Mouse (Mus musculus): ENCODE measurements around the gene Upk1b.
"Not testable (repeated sequence)": the region's sequence is repeated elsewhere in the genome, so short reads cannot be mapped to it uniquely, and the experiment has no call there.

Upk1b gene

GRCm38 (mm10) chr16:38800091-38800490 lies at the start of gene Upk1b:
TSS of gene Upk1b (minus strand) at chr16:38800328.
- no peak for DNase-seq (ENCODE audit: inconsistent age in 2 of 2, low spot score in 1 of 2)

DNA sequence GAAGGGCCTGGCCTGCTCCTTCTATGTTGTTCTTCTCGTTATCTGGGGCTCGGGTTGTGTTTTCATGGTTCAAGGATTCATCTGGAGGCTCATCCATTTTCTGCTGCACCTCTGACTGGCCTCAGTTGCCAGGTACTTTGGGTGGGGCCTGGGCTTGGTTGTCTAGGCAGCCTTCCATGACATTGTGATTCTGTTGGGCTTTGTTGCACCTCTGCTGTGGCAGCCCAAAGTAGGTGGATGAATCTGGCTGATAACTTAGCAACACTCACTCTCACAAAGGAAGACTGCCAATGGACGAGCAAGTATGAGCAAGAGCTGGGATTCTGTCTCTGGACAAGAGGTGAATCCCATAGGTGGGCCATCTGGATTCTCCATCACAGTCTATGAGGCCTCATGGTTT lies 28.5 kb upstream of the Upk1b start, which contains the start of gene 4930435E12Rik:
TSS of gene 4930435E12Rik (minus strand) at position 101 of the 400 bp plus-strand sequence.
- no peak for DNase-seq (ENCODE audit: inconsistent age in 2 of 2, low spot score in 1 of 2)

- peak; percentile 46 to 82 for DNase-seq (ENCODE audit: inconsistent age in 2 of 2, low spot score in 1 of 2)
Measured at GRCm38 (mm10) chr16:38812521-38812920, 12.4 kb upstream of the Upk1b start.

- no peak for DNase-seq (ENCODE audit: inconsistent age in 2 of 2, low spot score in 1 of 2)
Measured at GRCm38 (mm10) chr16:38810196-38810595, 10.1 kb upstream of the Upk1b start.

DNA sequence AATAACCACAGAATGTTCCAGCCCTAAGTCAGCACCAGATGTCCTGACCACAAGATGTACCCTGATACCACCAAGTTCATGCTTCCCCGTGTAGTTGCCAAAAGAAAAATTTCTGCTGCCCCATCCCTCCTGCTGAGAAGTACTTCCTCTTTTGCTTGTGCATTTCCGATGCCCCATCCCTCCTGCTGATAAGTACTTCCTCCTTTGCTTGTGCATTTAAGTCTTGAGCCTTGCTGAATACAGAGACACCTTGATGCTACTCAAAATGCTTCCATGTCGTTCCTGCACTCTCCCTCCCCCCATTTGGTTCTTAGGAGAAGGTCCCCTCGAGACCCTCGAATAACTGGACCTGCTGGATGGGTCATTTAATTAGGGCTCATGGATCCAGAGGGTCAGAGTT lies 7.7 kb upstream of the Upk1b start:
- DNase-seq (ENCODE audit: inconsistent age in 2 of 2, low spot score in 1 of 2) = not testable (repeated sequence)

GRCm38 (mm10) chr16:38798957-38799450 lies 1.1 kb downstream of the Upk1b start:
- no peak for DNase-seq (ENCODE audit: inconsistent age in 2 of 2, low spot score in 1 of 2)

DNA sequence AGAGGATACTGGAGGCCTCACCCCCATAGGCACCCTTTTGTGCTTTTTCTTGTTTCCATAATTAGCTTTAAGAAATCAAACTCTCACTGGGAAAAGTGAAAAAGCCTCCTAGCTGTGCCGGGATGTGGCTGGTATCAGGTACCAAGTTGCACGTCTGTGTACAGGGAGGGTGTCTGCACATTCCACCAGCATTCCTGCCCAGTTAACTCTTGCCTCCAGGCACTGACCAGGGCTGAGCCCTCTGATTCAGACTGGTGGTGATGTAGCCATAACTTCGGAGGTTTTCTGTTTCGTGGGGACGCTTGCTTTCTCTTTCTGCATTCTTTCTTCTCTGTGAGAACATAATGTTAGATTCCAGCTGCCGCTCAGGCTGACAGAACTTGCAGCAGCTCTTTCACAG lies 7.0 kb downstream of the Upk1b start:
- DNase-seq (ENCODE audit: inconsistent age in 2 of 2, low spot score in 1 of 2) = no peak

GRCm38 (mm10) chr16:38789966-38790365 lies 10.2 kb downstream of the Upk1b start:
- no peak for DNase-seq (ENCODE audit: inconsistent age in 2 of 2, low spot score in 1 of 2)

DNA sequence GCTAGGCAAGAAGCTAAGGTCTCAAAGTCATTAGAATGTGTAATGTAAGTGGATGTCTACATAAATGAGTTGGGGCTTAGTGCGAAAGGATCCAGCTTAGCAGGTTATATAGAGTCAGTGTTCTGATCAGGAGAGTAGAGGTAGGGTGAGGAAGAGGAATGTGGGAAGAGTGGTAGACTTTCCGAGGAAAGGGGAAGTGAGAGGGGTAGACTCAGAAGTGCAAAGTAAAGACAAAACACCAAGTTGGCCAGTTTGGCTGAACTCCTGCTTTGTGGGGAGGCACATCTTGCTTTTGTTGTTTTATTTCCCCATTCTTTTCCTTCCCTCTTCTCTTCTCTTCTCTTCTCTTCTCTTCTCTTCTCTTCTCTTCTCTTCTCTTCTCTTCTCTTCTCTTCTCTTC lies 11.1 kb downstream of the Upk1b start:
- DNase-seq (ENCODE audit: inconsistent age in 2 of 2, low spot score in 1 of 2) = no peak

DNA sequence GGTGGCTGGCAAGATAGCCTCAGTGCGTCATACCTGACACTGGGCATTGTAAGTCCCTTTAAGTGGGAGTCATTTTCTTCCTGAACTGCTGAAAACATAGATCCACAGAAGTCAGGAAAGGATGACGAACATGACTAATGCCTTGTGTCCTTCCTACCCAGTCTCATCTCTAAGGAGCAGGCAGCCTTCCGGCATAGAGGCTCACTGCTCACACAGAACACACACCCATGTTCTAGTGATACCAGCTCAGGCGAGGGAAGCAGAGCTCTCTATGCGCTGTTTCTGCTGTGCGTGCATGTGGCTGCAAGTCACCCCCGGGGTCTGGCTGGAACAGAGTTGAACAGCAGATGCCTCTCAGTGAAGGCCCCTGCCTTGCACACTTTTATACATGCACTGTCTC lies 14.8 kb downstream of the Upk1b start:
- DNase-seq (ENCODE audit: inconsistent age in 2 of 2, low spot score in 1 of 2) = no peak

DNA sequence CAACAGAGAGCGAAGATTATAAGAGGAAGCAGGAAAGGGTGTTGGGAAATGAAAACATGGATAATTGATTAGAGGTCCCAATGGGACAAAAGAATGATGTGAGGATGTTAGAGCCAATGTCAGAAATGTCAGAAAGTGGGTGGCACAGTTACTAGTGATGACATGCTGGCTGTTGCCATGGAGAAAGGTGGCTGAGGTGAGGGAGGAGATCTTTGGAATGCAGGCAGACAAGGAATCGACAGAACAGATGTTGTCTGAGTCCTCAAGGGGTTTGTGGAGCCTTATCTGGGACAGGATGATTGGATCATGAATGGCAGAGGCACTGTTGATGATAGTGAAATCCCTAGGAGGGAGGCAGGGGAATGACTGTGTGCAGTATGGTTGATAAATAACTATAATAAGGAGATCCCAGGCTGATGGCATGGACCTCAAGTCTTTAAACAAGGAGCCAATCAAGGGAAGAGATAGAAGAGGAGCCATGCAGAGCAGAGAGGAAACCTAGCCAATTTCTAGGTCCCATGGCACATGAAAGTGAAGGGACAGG lies 17.5 kb downstream of the Upk1b start:
- DNase-seq (ENCODE audit: inconsistent age in 2 of 2, low spot score in 1 of 2) = no peak

DNA sequence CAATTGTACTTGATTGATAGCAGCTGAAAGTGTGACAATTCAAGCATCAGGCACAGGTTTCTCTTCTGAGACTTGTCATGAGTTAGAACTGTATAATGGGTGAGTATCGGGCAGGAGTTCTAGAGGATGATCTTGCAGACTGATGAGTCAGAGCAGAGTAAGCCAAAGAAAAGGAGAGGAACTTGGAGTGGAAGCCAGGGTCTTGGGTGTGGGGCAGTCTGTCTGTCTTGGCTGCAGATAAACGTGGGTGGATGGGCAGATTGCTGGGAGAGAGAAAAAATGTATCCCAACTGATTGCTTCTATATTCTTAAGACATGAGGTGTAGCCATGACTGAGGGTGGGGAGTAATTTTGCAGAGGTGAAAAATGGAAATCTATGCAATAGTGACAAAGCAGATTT lies 18.2 kb downstream of the Upk1b start:
- DNase-seq (ENCODE audit: inconsistent age in 2 of 2, low spot score in 1 of 2) = no peak

DNA sequence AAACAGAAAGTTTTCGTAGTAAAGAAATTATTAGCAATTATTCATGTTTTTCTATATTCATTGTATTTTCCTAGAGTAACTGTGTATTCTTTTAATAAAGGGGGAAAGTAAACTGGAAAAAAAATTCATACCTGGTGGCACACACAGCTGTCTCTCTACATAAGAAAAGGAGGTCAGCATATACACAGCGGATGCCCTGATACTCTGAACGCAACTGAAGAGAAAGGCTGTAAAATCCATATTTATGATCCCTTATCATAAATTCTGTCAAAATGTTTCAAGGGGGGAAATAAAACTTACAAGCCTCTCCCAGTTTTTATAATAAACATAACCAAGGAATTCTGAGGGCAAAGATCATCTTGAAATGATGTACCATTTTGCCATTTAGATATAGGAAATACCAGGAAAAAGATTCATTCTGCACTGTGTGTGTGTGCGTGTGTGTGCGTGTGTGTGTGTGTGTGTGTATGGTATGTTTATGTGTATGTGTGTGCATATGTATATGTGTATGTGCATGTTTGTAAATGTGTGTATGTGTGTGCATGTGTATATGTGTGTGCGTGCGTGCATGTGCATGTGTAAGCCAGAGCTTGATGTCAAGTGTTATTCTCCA lies 19.1 kb downstream of the Upk1b start:
- no peak for DNase-seq (ENCODE audit: inconsistent age in 2 of 2, low spot score in 1 of 2)

GRCm38 (mm10) chr16:38776342-38776741 lies 23.8 kb downstream of the Upk1b start:
- no peak for DNase-seq (ENCODE audit: inconsistent age in 2 of 2, low spot score in 1 of 2)

GRCm38 (mm10) chr16:38774964-38775746 lies 25.0 kb downstream of the Upk1b start:
- no peak for DNase-seq (ENCODE audit: inconsistent age in 2 of 2, low spot score in 1 of 2)

GRCm38 (mm10) chr16:38772906-38773496 lies 27.1 kb downstream of the Upk1b start:
- DNase-seq (ENCODE audit: inconsistent age in 2 of 2, low spot score in 1 of 2) = no peak

- DNase-seq (ENCODE audit: inconsistent age in 2 of 2, low spot score in 1 of 2) = no peak
Measured at GRCm38 (mm10) chr16:38771145-38771544, 29.0 kb downstream of the Upk1b start.

DNA sequence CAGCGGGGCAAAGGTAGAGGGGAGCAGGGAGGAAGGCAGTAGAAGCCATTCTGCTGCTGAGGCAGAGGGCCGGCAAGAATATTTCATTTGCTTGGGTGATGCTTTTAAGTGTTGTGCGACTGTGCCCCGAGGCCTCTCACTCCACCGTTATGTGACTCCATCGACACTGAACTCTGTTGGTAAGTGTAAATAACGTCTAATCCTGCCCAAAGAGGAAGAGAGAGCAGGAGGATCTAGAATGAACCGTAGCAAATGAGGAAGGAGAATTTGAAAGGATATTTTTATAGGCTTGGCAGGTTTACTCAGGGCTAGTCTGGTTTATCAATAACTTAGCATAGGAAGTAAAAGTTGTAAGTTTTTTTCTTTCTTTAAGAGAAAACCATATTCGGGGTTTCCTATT lies 30.6 kb downstream of the Upk1b start:
- DNase-seq (ENCODE audit: inconsistent age in 2 of 2, low spot score in 1 of 2) = no peak

- no peak for DNase-seq (ENCODE audit: inconsistent age in 2 of 2, low spot score in 1 of 2)
Measured at GRCm38 (mm10) chr16:38768386-38768785, 31.7 kb downstream of the Upk1b start.

GRCm38 (mm10) chr16:38767761-38768160 lies 32.4 kb downstream of the Upk1b start:
- no peak for DNase-seq (ENCODE audit: inconsistent age in 2 of 2, low spot score in 1 of 2)

- DNase-seq (ENCODE audit: inconsistent age in 2 of 2, low spot score in 1 of 2) = no peak
Measured at GRCm38 (mm10) chr16:38766671-38767070, 33.5 kb downstream of the Upk1b start.

DNA sequence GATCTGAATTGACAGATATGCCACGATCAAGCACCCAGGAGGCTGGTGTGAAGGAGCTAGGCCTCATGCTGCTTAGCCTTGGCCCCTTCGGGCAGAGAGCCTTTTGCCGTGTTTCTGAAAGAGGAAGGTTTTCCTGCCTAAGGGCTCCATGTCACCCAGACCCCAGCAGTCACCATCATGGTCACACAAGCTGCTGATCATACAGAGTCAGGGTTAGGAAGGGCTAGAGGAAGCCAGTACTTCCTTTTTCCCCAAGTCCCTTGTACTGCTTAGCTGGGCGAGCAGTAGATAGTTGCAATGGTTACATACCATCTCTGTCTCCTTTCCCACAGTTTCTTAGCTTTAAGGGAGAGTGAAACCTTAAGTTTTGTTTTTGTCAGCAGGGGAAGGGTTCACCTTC lies 36.6 kb downstream of the Upk1b start:
- peak in 1 of 2 experiments; percentile 28 for DNase-seq (ENCODE audit: inconsistent age in 2 of 2, low spot score in 1 of 2)

Data from adrenal gland, adult (tissue).